Mouse (Mus musculus) left cerebral cortex, postnatal 36 days (tissue): ENCODE measurements at regions not wholly inside any gene's neighbourhood (a gene's known extent, or its start where the extent isn't known, plus 50 kb on each side); places are given as distances from the start of the nearest gene placed in this dataset.

Experiments
- DNase-seq, 2 experiments: peaks; one replicate each; pipeline ENCODE4 v3.0.0; 2021 to 2022; ENCODE audit warnings: low spot score in 2 of 2, mixed read lengths in 1 of 2
- intact Hi-C: fragments of 180-260 bp; cut with DNase I; formaldehyde crosslinking; loops from one replicate; pipeline ENCODE4 v1.15.1; 2025

- intact Hi-C loops = no loop called here
- no peak for DNase-seq
Observed at GRCm38 (mm10) chr3:56837176-56837575, 464.6 kb downstream of the Tm4sf1 start.

GRCm38 (mm10) chr3:56830315-56831097, 471.3 kb downstream of the Tm4sf1 start:
- intact Hi-C loops = no loop called here
- no peak for DNase-seq

GRCm38 (mm10) chr3:56824157-56824556, 477.6 kb downstream of the Tm4sf1 start:
- intact Hi-C loops = no loop called here
- DNase-seq = no peak

- intact Hi-C loops = no loop called here
- DNase-seq = no peak
Observed at GRCm38 (mm10) chr3:56810548-56811071, 491.2 kb downstream of the Tm4sf1 start.

- DNase-seq = no peak
- intact Hi-C loops = no loop called here
Observed at GRCm38 (mm10) chr3:56793054-56793453, 508.7 kb downstream of the Tm4sf1 start.

- intact Hi-C loops = no loop called here
- DNase-seq = no peak
Observed at GRCm38 (mm10) chr3:56789155-56789554, 512.6 kb downstream of the Tm4sf1 start.

GRCm38 (mm10) chr3:56773920-56774319, 527.9 kb downstream of the Tm4sf1 start:
- no peak for DNase-seq
- intact Hi-C loops = no loop called here

- DNase-seq = no peak
- intact Hi-C loops = no loop called here
Observed at GRCm38 (mm10) chr3:56770225-56770624, 531.6 kb downstream of the Tm4sf1 start.

- intact Hi-C loops = no loop called here
- no peak for DNase-seq
Observed at GRCm38 (mm10) chr3:56767133-56767532, 534.7 kb downstream of the Tm4sf1 start.

GRCm38 (mm10) chr3:56764336-56764735, 537.5 kb downstream of the Tm4sf1 start:
- intact Hi-C loops = no loop called here
- no peak for DNase-seq

GRCm38 (mm10) chr3:56763896-56764295, 537.9 kb downstream of the Tm4sf1 start:
- intact Hi-C loops = no loop called here
- DNase-seq = no peak

GRCm38 (mm10) chr3:56753654-56754053, 548.1 kb downstream of the Tm4sf1 start:
- DNase-seq = no peak
- intact Hi-C loops = no loop called here

GRCm38 (mm10) chr3:56751926-56752325, 549.9 kb downstream of the Tm4sf1 start:
- no peak for DNase-seq
- intact Hi-C loops = no loop called here

GRCm38 (mm10) chr3:56740902-56741301, 557.4 kb upstream of the Nbea start:
- no peak for DNase-seq
- intact Hi-C loops = no loop called here

GRCm38 (mm10) chr3:56739451-56739850, 556.0 kb upstream of the Nbea start:
- intact Hi-C loops = no loop called here
- DNase-seq = no peak

- intact Hi-C loops = no loop called here
- DNase-seq = peak in 1 of 2 experiments; percentile 9
Observed at GRCm38 (mm10) chr3:56730849-56731248, 547.3 kb upstream of the Nbea start.

GRCm38 (mm10) chr3:56724991-56725390, 541.5 kb upstream of the Nbea start:
- intact Hi-C loops = no loop called here
- DNase-seq = no peak

GRCm38 (mm10) chr3:56708260-56708659, 524.8 kb upstream of the Nbea start:
- DNase-seq = no peak
- intact Hi-C loops = no loop called here

- intact Hi-C loops = no loop called here
- DNase-seq = no peak
Observed at GRCm38 (mm10) chr3:56707312-56707711, 523.8 kb upstream of the Nbea start.

- no peak for DNase-seq
- intact Hi-C loops = no loop called here
Observed at GRCm38 (mm10) chr3:56706038-56706437, 522.5 kb upstream of the Nbea start.

- no peak for DNase-seq
- intact Hi-C loops = no loop called here
Observed at GRCm38 (mm10) chr3:56698941-56699340, 515.4 kb upstream of the Nbea start.

- DNase-seq = peak; percentile 6 to 22
- intact Hi-C loops = no loop called here
Observed at GRCm38 (mm10) chr3:56698248-56698647, 514.7 kb upstream of the Nbea start.
